Mouse (Mus musculus) hindbrain, embryonic 16.5 days (tissue): Measurements from ENCODE around the gene Klre1. TPM values are rescaled to one million over a fixed set of nuclear protein-coding genes. Genes with fewer than 3 reads are reported as not detected.
"Not testable (repeated sequence)": the region's sequence is repeated elsewhere in the genome, so short reads cannot be mapped to it uniquely, and the experiment has no call there.

Source experiments
- ATAC-seq: fragments of 200-750 bp; cut with Nextera tagmentation; 2 replicates; pipeline ENCODE4 v1.8.0; 2017; ENCODE audit warnings: moderate TSS enrichment, moderate library complexity
- H3K27ac ChIP-seq: fragments of 300-500 bp; sonication (generic); 2 replicates; pipeline ENCODE4 v1.5.1; 2014; ENCODE audit warnings: low read depth, mild to moderate bottlenecking, control low read depth, low read length, moderate library complexity
- H3K27me3 ChIP-seq: fragments of 300-500 bp; sonication (generic); replicated peaks from 2 replicates; pipeline ENCODE4 v1.6.1; 2014; ENCODE audit warnings: low read length; ENCODE audit not compliant: control insufficient read depth, insufficient read depth
- H3K36me3 ChIP-seq: fragments of 300-500 bp; sonication (generic); 2 replicates; pipeline ENCODE4 v1.6.1; 2014; ENCODE audit warnings: mild to moderate bottlenecking, low read length, moderate library complexity, mixed read lengths; ENCODE audit not compliant: control insufficient read depth, insufficient read depth
- H3K4me1 ChIP-seq: fragments of 300-500 bp; sonication (generic); 2 replicates; pipeline ENCODE4 v1.6.1; 2014; ENCODE audit warnings: low read depth, low read length; ENCODE audit not compliant: control insufficient read depth, insufficient read depth
- H3K4me2 ChIP-seq: fragments of 300-500 bp; sonication (generic); 2 replicates; pipeline ENCODE4 v1.6.1; 2014; ENCODE audit warnings: mild to moderate bottlenecking, low read length, control low read depth, moderate library complexity
- H3K4me3 ChIP-seq: fragments of 300-500 bp; sonication (generic); 2 replicates; pipeline ENCODE4 v1.5.1; 2014; ENCODE audit warnings: mild to moderate bottlenecking, low read length, control low read depth, moderate library complexity
- H3K9ac ChIP-seq: fragments of 300-500 bp; sonication (generic); 2 replicates; pipeline ENCODE4 v1.6.1; 2014; ENCODE audit warnings: low read depth, mild to moderate bottlenecking, control low read depth, low read length, moderate library complexity
- H3K9me3 ChIP-seq: fragments of 300-500 bp; sonication (generic); 2 replicates; pipeline ENCODE4 v1.6.1; 2014; ENCODE audit warnings: mild to moderate bottlenecking, low read length, moderate library complexity; ENCODE audit not compliant: control insufficient read depth
- WGBS: fragments of 180-500 bp; shearing (Covaris S2); extraction: QIAGEN DNeasy Blood & Tissue Kit; methylation state at CpG from one replicate; pipeline ENCODE4 v1.1.7; 2014; 5-methylcytosine and 5-hydroxymethylcytosine counted together
- polyA plus RNA-seq: library from polyadenylated mRNA; unstranded; fragments of >200 nt; fragmentation: Nextera tagmentation; extraction: Ambion mirVana; gene quantifications from 2 replicates; pipeline ENCODE4 v1.2.1, GENCODE M21; 2015

Klre1 gene
- polyA plus RNA-seq, 1 experiment from 2014 or later = not detected

DNA sequence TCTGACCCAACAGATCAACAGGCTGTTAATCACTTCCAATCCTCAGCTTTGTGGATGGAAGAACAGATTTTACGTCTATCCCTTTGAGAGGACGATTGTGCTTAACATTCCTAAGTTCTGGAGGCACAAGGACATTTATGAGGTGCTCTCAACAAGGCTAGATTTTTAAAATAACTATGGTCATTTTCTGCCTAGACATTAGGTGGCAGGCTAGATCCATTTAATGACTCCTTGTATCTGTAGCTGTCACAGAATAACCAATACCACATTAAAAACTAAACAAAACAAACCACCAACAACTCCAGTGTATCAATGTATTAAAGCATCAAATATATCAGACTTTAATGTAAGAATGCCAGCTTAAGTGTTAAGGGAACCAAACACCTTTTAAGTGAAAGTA, 2.4 kb upstream of the Klre1 start:
- no peak overlapping the region for H3K4me3 ChIP-seq
- H3K9ac ChIP-seq = no peak overlapping the region
- no peaks in the 10 kb centered on the region for H3K36me3 ChIP-seq
- no peak overlapping the region for H3K4me2 ChIP-seq
- WGBS = 36% methylated on average over 2 of the region's 2 CpGs
- H3K4me1 ChIP-seq = no peaks in the 10 kb centered on the region
- no peaks in the 10 kb centered on the region for H3K9me3 ChIP-seq
- no peaks in the 10 kb centered on the region for H3K27me3 ChIP-seq
- H3K27ac ChIP-seq = no peak overlapping the region
- no peak for ATAC-seq

DNA sequence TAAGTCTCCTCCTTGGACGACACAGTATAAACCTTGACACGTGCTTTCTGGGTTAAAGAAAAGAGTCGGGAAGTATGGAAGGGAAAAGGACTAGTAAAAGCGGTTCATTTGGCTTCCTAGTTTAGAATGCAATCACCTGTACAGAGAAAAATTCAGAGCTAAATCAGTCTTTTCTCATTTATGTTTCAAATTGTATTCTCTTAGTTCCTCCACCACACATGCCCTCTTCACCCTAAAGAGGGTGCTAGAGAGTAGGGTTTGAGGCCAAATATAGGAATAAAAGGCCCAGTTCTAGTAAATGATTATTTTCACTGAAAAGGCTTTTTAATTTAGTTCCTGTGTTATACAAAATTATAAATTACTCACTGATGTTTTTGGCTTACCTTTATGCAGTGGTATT, 3.6 kb downstream of the Klre1 start:
- Histone ChIP-seq H3K9ac (no peak overlapping the region), H3K36me3 (no peaks in the 10 kb centered on the region), H3K4me2 (no peak overlapping the region), H3K27ac (no peak overlapping the region), H3K4me3 (no peak overlapping the region), H3K4me1 (no peaks in the 10 kb centered on the region), H3K9me3 (no peaks in the 10 kb centered on the region), H3K27me3 (no peaks in the 10 kb centered on the region)
- WGBS = 77% methylated on average over 4 of the region's 4 CpGs
- ATAC-seq = no peak

DNA sequence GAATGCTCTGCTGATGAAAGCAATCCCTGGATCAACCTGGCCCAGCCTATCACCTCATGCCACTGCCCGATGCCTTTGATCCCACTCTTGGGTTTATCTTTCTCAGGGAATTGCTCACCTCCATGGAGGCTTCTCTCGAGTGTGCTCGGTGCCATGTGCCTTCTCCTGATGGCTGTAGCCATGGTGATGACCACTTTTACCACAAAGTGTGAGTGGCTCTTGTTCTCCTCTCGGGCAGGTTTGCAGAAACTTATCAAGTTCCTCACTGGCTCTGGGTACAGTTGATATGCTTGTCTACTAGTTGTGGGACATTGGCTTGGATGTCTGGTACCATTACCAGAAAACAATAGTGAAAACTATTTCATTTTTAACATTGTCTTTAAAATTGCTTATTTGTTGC, 4.2 kb downstream of the Klre1 start:
- Histone ChIP-seq H3K27ac (no peak overlapping the region), H3K9ac (no peak overlapping the region), H3K9me3 (no peaks in the 10 kb centered on the region), H3K4me1 (no peaks in the 10 kb centered on the region), H3K4me3 (no peak overlapping the region), H3K4me2 (no peak overlapping the region), H3K27me3 (no peaks in the 10 kb centered on the region), H3K36me3 (no peaks in the 10 kb centered on the region)
- ATAC-seq = no peak
- WGBS = 86% methylated on average over 4 of the region's 4 CpGs

DNA sequence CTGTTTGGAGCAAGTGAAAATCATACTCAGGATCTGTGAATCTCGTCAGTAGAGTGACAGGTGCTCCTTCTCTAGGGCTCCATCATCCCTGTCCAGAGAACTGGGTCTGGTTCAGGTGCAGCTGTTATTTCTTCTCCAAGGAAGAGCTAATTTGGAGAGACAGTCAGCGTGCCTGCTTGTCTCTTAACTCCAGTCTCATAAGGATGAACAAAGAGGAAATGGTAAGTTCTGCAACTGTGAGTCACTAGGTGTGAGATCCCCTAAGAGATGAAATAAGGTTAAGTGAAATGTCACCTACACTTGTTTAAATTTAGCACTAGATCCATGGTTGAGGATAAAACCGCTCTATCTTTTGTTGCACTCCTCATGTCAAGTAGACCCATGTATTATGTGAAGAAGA, 5.3 kb downstream of the Klre1 start:
- no peaks in the 10 kb centered on the region for H3K9me3 ChIP-seq
- no peak overlapping the region for H3K27ac ChIP-seq
- H3K9ac ChIP-seq = no peak overlapping the region
- ATAC-seq = no peak
- no peak overlapping the region for H3K4me2 ChIP-seq
- H3K4me1 ChIP-seq = no peaks in the 10 kb centered on the region
- H3K27me3 ChIP-seq = no peaks in the 10 kb centered on the region
- WGBS = 77% methylated on average over 3 of the region's 3 CpGs
- no peaks in the 10 kb centered on the region for H3K36me3 ChIP-seq
- H3K4me3 ChIP-seq = no peak overlapping the region

DNA sequence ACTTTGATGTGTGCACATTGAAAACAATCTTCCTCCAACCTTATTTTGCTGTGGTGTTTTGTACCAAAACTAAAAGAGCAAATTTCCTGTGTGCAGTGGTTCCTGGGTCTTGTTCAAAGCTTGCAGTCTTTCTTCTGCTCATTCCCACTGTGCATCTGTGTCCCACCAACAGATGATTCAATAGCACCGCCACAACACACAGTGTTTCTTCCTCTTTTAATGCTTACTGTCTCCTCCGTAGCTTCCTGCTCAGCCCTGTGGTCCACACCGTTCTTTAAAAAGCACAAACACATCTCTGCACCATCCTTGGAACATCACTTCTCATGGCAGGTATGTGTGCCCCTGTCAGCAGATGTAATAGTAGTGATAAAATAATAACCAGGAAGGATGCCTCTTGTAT, 13.8 kb downstream of the Klre1 start, which contains the start of gene Klrd1:
TSS of gene Klrd1 (plus strand) at position 275 of the 400 bp plus-strand sequence.
- Histone ChIP-seq H3K27ac (no peak within 1 kb of the TSS), H3K4me1 (no peaks in the 10 kb centered on the region), H3K4me2 (no peak within 1 kb of the TSS), H3K9ac (no peak within 1 kb of the TSS), H3K4me3 (no peak within 1 kb of the TSS), H3K36me3 (no peaks in the 10 kb centered on the region), H3K9me3 (no peaks in the 10 kb centered on the region), H3K27me3 (no peaks in the 10 kb centered on the region)
- 83% methylated on average over 3 of the region's 3 CpGs for WGBS
- ATAC-seq = no peak

DNA sequence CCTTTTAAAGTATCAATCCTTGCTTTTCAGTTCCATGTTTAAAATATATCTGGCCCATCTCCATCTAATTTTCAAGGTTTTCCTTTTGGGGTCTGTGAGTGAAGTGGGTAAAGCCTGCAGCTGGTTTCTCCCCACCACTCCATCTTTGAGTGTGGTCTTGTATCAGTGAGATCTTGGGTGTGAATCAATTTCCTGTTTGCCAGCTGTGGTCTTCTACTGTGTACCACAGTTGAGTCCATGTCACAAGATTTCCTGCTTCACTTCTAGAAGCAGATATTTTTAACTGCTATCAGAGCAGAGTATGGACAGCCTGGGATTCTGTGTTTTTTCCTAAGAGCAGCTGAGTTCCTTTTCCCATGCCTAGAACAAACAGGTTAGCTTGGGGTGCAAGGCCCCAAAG, 30.7 kb downstream of the Klre1 start:
- H3K9me3 ChIP-seq = no peaks in the 10 kb centered on the region
- H3K4me3 ChIP-seq = no peak overlapping the region
- H3K27me3 ChIP-seq = no peaks in the 10 kb centered on the region
- ATAC-seq = no peak
- no peaks in the 10 kb centered on the region for H3K36me3 ChIP-seq
- no peaks in the 10 kb centered on the region for H3K4me1 ChIP-seq
- no peak overlapping the region for H3K9ac ChIP-seq
- H3K27ac ChIP-seq = no peak overlapping the region
- H3K4me2 ChIP-seq = no peak overlapping the region

DNA sequence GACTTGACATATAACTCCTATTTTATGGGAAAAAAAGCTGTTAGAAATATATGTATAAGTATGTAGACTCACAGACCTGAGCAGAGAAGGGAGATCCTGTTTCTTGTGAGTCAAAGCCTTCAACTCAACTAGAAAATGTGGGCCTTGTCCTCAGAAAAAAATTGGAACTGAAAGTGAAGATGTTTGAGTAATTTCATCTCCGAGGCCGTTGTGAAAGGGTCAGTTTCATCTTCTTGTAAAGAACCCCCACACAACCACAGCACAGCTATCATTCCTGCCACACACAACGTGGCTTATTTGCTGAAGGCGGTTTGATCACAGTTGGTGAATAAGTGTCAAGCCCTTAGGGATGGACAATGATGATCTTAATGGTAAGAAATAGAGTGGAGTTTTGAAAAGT, 46.0 kb downstream of the Klre1 start, which contains the start of gene Klrk1:
TSS of gene Klrk1 (minus strand) at position 130 of the 400 bp plus-strand sequence.
- Histone ChIP-seq H3K4me1 (no peaks in the 10 kb centered on the region), H3K4me3 (no peak within 1 kb of the TSS), H3K27me3 (no peaks in the 10 kb centered on the region), H3K9ac (no peak within 1 kb of the TSS), H3K9me3 (no peaks in the 10 kb centered on the region), H3K36me3 (no peaks in the 10 kb centered on the region), H3K27ac (no peak within 1 kb of the TSS), H3K4me2 (no peak within 1 kb of the TSS)
- 81% methylated on average over 4 of the region's 4 CpGs for WGBS
- ATAC-seq = no peak

DNA sequence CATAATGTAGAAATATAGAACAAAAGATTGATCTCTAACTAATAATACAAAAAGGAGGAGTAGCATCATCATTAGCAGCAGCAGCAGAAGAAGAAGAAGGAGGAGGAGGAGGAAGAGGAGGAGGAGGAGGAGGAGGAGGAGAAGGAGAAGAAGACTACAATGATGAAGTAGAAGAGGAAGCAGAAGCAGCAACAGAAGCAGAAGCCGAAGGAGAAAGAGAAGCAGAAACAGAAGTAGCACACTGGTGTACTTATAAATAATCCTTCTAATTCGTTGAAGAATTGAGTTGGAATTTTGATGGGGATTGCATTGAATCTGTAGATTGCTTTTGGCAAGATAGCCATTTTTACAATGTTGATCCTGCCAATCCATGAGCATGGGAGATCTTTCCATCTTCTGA, 53.3 kb downstream of the Klre1 start:
- H3K27me3 ChIP-seq, H3K4me1 ChIP-seq, H3K9me3 ChIP-seq, ATAC-seq, H3K4me2 ChIP-seq, H3K9ac ChIP-seq, H3K36me3 ChIP-seq, H3K4me3 ChIP-seq, H3K27ac ChIP-seq: not testable (repeated sequence)
- WGBS = 80% methylated on average over 2 of the region's 2 CpGs
